Mouse (Mus musculus): ENCODE results near the gene Frrs1.

Frrs1 gene

DNA sequence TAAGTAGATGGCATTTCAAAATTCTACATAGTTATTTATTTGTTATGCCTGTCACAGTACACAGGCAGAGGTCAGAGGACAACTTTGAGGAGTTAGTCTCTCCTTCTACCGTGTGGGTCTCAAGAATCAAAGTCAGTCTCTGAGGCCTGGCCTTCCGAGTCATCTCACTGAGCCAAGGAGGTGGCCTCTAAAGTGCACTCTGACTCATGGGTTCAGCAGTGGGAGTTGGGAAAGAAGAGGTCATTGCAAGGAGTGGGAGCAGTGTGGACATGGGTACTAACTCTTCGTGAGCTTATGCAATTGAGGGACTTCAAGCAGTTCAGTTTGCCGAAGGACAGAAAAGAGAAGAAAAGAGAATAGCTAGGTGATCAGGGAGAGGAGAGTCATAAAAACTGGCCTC, 10.3 kb upstream of the Frrs1 start:
- no peak for DNase-seq

DNA sequence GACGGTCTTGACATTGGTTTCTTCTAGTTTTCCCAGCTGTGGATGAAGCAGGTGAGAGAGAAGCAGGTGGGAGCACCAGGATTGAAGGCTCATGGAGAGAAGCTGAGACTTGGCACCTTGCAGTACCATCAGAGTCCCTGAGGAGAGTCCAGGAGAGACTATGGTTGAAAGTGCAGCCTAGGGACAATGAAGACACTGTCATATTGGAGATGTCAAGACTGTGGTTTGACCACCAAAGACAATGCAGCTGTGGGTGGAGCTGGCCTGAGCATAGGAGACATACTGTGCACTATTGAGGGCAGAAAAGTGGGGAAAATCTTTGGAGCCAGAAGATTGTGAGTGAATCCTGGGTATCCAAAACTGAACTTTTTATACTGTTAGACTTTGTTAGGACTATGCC, 8.9 kb upstream of the Frrs1 start:
- no peak for DNase-seq

GRCm38 (mm10) chr3:116852421-116852820, 6.8 kb upstream of the Frrs1 start:
- DNase-seq: no peak

DNA sequence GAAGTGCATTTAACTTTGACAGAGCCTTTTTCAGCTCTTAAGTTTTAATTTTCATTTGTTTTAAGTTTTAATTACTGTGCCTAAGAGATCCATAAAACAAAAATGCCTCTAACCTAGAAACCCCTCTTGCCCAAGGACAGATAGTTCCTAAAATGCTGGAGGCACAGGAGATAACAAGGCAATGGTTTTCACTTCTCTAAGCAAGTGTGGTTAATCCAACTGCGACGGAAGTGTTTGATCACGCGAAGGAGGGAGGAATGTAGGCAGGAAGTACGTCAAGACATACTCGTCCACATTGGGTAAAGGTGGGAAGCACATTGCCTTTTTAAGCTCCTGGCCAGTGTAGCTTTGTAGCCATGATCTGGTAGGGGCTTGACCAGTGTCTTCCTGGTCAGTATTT, 1.7 kb upstream of the Frrs1 start:
- no peak for DNase-seq

- DNase-seq: no peak
These were observed 488 bp downstream of the Frrs1 start for GRCm38 (mm10) chr3:116859752-116860151.

DNA sequence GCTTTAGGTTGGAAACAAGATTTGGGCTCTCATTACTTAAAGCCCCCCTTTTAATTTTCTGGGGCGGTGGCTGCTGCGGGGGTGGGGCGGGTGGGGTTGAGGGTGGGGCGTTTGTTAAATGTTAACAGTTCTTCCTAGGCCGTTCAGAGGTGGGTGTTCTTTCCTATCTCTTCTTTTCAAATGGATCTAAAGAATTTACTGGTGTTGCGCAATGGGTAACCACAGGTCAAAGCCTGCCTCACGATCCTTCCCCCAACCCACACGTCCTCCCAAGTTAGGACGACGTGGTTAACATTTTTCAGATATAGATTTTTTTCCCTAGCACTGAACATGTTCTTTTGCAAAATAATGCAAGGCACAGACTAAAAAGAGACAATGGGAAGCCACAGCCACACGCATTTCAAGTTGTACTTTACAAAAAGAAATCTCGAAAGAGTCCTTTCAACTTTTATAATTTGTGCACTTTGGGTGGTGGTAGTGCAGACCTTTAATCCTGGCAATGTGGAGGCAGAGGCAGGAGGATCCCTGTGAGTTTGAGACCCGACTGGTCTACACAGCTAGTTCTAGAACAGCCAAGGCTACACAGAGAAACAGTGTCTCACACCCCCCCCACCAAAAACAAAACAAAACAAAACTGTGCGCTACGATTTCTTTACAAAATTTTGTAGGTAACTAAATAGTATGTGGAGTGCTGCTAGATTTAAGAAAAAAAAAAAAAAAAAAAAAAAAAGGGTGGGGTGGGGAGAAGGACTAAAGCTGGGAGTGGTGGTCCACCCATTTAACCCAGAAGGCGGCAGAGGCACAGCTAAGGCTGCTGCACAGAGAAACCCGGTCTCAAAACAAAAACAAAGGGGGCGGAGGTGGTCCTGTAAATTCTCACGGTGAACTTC, 1.3 kb downstream of the Frrs1 start:
- no peak for DNase-seq

DNA sequence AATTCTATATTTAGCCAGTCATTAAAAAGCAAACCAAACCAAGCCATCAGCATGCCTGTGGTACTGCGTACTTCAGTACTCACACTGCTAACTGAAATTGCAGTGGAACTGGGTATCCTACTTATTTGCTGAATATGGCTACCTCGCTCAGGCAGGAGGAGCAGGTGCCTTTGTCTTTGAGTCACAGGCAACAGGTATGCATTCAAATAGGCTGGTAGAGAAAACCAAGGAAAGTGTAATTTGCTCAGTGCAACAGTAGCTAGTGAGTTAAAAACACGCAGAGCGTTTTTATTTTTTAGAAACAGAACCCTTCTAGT, 1.9 kb downstream of the Frrs1 start:
- no peak for DNase-seq

DNA sequence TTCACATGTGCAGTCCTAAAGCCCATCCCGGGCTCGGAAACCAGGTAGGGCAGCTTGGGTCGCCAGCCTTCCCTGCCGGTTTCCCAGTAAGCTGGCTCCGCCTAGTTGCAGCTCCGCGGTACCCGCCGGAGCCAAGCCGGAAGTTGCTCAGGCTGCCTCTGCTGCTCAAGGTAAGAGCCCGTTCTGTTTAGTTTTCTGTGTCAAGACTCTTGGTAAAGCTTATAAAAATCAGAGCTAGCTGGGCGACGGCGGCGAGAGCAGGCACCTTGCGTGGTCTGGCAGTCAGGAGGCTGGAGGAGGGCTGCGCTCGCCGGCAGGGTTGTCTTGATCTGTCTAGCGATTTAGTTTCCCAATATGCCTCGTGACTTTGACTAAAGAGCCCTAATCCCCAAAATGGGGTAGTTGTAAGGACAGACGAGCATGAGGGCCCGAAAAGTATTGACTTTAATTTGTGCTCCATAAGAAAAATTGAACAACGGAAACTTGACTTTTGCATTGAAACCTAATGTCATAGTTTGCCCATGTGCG, 2.3 kb downstream of the Frrs1 start:
- DNase-seq: peak; percentile 75 to 82

GRCm38 (mm10) chr3:116862621-116863020, 3.4 kb downstream of the Frrs1 start:
- no peak for DNase-seq

DNA sequence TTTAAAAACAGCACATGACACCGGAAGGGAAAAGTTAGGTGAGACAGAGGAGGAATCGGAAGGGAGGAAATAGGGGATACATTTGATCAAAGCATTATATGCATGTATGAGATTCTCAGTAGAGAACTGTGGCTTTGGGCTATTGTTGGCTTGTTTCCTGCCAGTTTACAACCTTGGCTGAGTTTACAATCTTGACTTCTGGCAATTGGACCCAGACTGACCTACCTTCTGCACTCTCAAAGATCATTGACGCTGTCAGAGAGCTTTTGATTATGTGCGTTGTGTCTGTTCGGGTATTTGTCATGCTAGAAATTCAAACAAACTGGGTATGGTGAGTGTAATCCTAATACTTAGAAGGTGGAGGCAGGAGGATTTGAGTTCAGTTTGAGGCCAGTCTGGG, 5.2 kb downstream of the Frrs1 start:
- DNase-seq: peak; percentile 33 to 34

DNA sequence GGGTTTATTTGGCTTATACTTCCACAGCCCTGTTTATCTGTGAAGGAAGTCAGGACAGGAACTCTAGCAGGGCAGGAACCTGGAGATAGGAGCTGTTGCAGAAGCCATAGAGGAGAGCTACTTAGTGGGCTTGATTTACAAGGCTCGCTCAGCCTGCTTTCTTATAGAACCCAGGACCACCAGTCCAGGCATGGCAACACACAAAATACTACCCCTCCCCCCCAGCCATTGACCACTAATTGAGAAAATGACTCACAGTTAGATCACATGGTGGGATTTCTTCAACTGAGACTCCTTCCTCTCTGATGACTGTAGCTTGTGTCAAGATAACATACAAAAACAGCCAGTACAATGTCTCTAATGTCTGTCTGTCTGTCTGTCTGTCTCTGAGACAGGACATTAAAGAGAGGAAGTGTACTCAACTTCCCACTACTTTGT, 6.0 kb downstream of the Frrs1 start:
- DNase-seq: no peak

GRCm38 (mm10) chr3:116870372-116870771, 11.1 kb downstream of the Frrs1 start:
- no peak for DNase-seq

DNA sequence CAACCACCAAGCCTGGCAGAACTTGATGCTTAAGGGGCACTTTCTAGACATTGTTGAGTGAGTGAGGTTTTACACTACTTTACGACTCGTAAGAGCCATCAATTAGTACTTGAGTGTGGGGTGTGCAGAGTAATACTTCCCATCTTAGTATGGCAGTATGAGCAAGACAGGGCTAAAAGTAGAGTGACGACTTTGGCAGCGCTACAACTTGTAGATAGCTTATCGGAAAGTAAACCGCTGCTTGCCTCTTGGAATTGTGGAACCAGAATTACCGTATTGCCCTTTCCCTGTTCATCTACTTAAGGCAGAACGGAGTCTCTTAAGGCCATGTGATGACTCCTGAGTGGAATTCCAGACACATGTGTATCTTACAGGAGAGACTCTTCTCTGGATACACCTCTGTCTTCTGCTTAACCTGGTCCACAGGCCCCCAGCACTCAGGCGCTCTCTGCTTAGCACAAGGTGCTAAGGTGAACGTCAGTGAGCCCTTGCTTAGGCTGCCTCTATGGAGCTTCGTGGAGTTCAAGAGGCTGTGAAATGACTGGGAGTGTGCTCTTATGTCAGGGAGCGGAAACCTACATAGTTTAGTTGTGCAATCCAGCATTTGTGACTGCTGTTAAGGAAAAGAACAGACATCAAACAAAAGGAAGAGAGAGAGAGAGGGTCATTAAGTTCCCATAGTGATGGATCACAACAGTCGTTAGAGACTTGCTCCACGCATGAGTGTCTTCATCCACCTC, 23.1 kb downstream of the Frrs1 start:
- DNase-seq: no peak

DNA sequence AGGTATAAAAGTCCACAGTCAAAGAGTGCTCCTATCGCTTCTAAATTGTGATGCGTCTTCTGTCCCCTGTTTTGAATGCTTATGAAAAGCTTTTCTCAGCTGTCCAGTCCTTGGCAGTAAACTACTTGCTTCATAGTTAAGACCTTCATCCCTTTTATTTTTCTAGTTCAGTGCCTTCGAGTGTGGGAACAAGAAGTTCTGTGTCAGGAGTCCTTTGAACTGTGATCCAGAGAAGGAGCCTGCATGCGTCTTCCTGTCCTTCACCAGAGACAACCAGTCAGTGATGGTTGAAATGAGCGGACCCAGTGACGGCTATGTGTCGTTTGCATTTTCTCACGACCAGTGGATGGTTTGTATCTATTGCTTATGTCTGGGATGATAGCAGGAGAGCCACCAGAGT, 25.7 kb downstream of the Frrs1 start:
- DNase-seq: no peak

- DNase-seq: no peak
These were observed 30.1 kb downstream of the Frrs1 start for GRCm38 (mm10) chr3:116889358-116889757.

DNA sequence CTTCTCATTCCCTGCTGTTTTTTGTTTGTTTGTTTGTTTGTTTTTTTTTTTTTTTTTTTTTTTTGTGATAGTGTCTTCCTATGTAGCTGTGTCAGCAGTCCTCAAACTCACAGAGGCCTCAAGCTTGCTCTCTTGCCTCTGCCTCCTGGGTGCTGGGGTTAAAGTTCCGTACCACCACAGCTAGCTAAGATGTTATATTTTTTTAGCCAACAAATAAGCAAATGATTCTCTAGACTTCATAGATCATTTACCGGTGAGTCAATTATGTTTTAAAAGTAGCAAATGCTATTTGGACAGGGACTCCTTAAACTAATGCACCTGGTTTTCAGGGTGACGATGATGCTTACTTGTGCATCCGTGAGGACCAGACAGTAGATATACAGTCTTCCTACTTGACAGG, 31.3 kb downstream of the Frrs1 start:
- peak in 1 of 2 experiments; percentile 74 for DNase-seq

GRCm38 (mm10) chr3:116891436-116892205, 32.4 kb downstream of the Frrs1 start:
- peak; percentile 34 to 63 for DNase-seq

DNA sequence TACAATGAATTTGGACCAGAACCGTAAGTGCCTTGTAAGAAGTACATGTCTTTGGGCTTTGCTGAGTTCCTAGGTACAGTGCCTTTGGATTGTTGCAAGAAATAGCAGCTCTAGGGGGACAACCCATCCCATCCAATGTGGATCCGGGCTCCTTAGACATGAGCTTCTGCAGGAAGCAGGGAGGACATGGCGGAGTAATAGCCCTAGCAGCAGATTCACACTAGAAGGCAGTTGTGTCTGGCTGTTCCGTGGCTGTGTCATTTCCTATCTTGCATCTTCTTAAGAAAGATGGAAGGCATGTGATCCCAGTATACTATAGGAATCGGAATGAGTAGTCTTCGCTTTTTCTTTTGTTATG, 32.9 kb downstream of the Frrs1 start:
- no peak for DNase-seq

DNA sequence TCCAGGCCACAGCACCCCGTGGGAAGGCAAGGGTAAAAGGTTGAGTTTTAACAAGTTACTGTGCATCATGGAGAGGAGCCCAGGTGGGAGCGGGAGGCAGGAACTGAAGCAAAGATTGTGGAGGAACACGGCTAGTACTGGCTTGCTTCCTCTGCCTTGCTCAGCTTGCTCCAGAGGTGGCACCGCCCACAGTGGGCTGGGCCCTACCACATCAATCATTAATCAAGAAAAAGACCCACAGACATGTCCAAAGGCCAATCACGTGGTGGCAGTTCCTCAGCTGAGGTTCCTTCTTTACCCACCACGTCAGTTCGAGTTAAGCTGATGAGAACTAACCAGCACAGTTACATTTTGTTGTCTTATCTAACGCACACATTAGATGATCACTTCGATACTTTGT, 33.6 kb downstream of the Frrs1 start:
- peak; percentile 91 to 95 for DNase-seq

GRCm38 (mm10) chr3:116904158-116904557, 44.9 kb downstream of the Frrs1 start:
- DNase-seq: peak; percentile 11 to 59

- DNase-seq: no peak
These were observed 46.6 kb downstream of the Frrs1 start for GRCm38 (mm10) chr3:116905898-116906297.

DNA sequence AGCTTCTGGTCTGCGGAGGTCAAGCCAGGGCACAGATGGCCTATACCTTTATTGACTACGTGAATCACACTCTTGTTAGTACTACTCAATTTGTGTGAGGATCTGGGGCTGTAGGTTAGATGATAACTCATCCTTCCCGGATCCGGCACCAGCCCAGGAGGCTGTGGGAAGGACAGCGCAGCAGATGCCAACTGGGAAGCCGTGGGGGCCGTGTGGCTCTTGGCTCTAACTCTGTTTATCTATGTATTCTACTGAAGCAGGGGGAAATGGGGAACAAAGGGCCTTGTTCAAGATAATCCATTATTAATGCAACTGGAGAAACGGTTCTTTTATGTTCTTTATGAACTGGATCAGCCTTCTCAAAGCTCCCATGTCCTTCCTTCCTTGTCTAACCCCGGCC, 47.3 kb downstream of the Frrs1 start:
- no peak for DNase-seq

GRCm38 (mm10) chr3:116914374-116914773, 55.1 kb downstream of the Frrs1 start:
- no peak for DNase-seq

Measured in kidney, adult 8-10 months (tissue).